Mouse (Mus musculus): Measurements from ENCODE around the gene Isca2. TPM values are rescaled to one million over a fixed set of nuclear protein-coding genes. Genes with fewer than 3 reads are reported as not detected.

Isca2 gene
- 51.9 to 63.0 TPM (median 61.2 TPM) in 4 replicates for total RNA-seq (2023; ENCODE audit: inconsistent age)

GRCm38 (mm10) chr12:84772726-84773441, at the start of gene Isca2, which contains the start of gene Npc2:
TSS of gene Isca2 (plus strand) at chr12:84773251.
TSS of gene Npc2 (minus strand) at chr12:84773152.

Other genes with a start within 250 kb of the Isca2 start
- gene Vsx2, start 203.5 kb upstream of the Isca2 start, total RNA-seq (2023; ENCODE audit: inconsistent age), result not detected in 4 replicates
- 15.5 to 20.3 TPM (median 17.5 TPM) in 4 replicates for gene Abcd4, start 155.8 kb upstream of the Isca2 start, total RNA-seq (2023; ENCODE audit: inconsistent age)
- gene Vrtn, start 132.2 kb upstream of the Isca2 start, total RNA-seq (2023; ENCODE audit: inconsistent age), result not detected in 4 replicates
- gene Syndig1l, start 74.4 kb upstream of the Isca2 start, total RNA-seq (2023; ENCODE audit: inconsistent age), result 0.30 TPM in 1 of 4 replicates, not detected in the others
- gene Npc2, start 99 bp upstream of the Isca2 start, total RNA-seq (2023; ENCODE audit: inconsistent age), result 43.1 to 53.4 TPM (median 48.6 TPM) in 4 replicates
- 0.12 TPM in 1 of 4 replicates, not detected in the others for gene Ltbp2, start 103.3 kb downstream of the Isca2 start, total RNA-seq (2023; ENCODE audit: inconsistent age)
- 98.7 to 101 TPM (median 100 TPM) in 4 replicates for gene Fcf1, start 197.6 kb downstream of the Isca2 start, total RNA-seq (2023; ENCODE audit: inconsistent age)
- gene Arel1, start 197.6 kb downstream of the Isca2 start, total RNA-seq (2023; ENCODE audit: inconsistent age), result 54.8 to 73.2 TPM (median 60.0 TPM) in 4 replicates
- gene Ylpm1, start 223.1 kb downstream of the Isca2 start, total RNA-seq (2023; ENCODE audit: inconsistent age), result 82.7 to 90.2 TPM (median 88.7 TPM) in 4 replicates